Mouse (Mus musculus) stomach, postnatal 0 days (tissue): Measurements from ENCODE around the gene Itgb7.

Experiments
- CTCF ChIP-seq: IDR thresholded peaks from 2 replicates; pipeline ENCODE4 v1.5.1; 2016; ENCODE audit warnings: antibody characterized with exemption, low read depth, mild to moderate bottlenecking, moderate library complexity
- EP300 ChIP-seq: optimal IDR thresholded peaks from 2 replicates; pipeline ENCODE3; 2016; ENCODE audit warnings: antibody characterized with exemption

- no peak for TF ChIP-seq CTCF
- no peak for TF ChIP-seq EP300
These were observed 42.9 kb downstream of the Itgb7 start for GRCm38 (mm10) chr15:102188883-102189282.
